Mouse (Mus musculus) cerebellum, adult 2 months (tissue): ENCODE data around the gene Zfp384.

ENCODE experiments used
- CTCF ChIP-seq: fragments of 200-500 bp; IDR thresholded peaks from 2 replicates; pipeline ENCODE4 v1.5.1; 2011; ENCODE audit warnings: low read depth, mild to moderate bottlenecking, control low read depth, low read length, moderate library complexity, borderline replicate concordance; ENCODE audit not compliant: insufficient read depth
- POLR2A ChIP-seq: fragments of 200-500 bp; IDR thresholded peaks from 2 replicates; pipeline ENCODE4 v1.6.1; 2011; ENCODE audit warnings: low read length, control low read depth, borderline replicate concordance; ENCODE audit not compliant: insufficient read depth

DNA sequence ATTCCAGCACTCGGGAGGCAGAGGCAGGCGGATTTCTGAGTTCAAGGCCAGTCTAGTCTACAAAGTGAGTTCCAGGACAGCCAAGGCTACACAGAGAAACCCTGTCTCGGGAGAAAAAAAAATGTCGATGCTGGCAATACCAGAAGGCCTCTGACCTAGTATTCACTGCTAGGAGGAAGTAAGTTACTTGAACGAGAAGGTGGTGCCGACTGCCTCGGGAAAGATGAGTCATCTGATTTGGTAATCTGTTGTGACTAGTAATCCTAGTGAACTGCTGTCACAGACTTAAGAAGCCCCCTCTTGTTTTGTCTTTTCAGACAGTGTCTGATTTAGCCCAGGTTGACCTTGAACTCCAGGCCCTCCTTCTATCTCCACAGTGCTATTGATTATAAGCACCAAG, 32.1 kb downstream of the Zfp384 start:
- TF ChIP-seq CTCF (no peak), POLR2A (no peak)
